Mouse (Mus musculus) liver, embryonic 13.5 days (tissue): ENCODE measurements at regions not wholly inside any gene's neighbourhood (a gene's known extent, or its start where the extent isn't known, plus 50 kb on each side); places are given as distances from the start of the nearest gene placed in this dataset.

Experiments
- ATAC-seq: fragments of 200-750 bp; cut with Nextera tagmentation; 2 replicates; pipeline ENCODE4 v1.8.0; 2017; ENCODE audit warnings: low read depth, mild to moderate bottlenecking, moderate number of reproducible peaks, moderate library complexity
- DNase-seq: peaks from one replicate; pipeline ENCODE4 v3.0.0; 2022
- H3K27ac ChIP-seq: fragments of 300-500 bp; sonication (generic); 2 replicates; pipeline ENCODE4 v1.5.1; 2015; ENCODE audit warnings: moderate library complexity, mild to moderate bottlenecking, inconsistent platforms
- H3K27me3 ChIP-seq: fragments of 300-500 bp; sonication (generic); 2 replicates; pipeline ENCODE4 v1.6.1; 2015; ENCODE audit warnings: mild to moderate bottlenecking, inconsistent platforms
- H3K36me3 ChIP-seq: fragments of 300-500 bp; sonication (generic); 2 replicates; pipeline ENCODE4 v1.6.1; 2015; ENCODE audit warnings: mild to moderate bottlenecking, inconsistent platforms
- H3K4me1 ChIP-seq: fragments of 300-500 bp; sonication (generic); replicated peaks from 2 replicates; pipeline ENCODE4 v1.6.1; 2015; ENCODE audit warnings: inconsistent platforms
- H3K4me2 ChIP-seq: fragments of 300-500 bp; sonication (generic); 2 replicates; pipeline ENCODE4 v1.6.1; 2015; ENCODE audit warnings: inconsistent platforms, mild to moderate bottlenecking, moderate library complexity
- H3K4me3 ChIP-seq: fragments of 300-500 bp; sonication (generic); replicated peaks from 2 replicates; pipeline ENCODE4 v1.5.1; 2015; ENCODE audit warnings: mild to moderate bottlenecking, inconsistent platforms
- H3K9ac ChIP-seq: fragments of 300-500 bp; sonication (generic); 2 replicates; pipeline ENCODE4 v1.6.1; 2015; ENCODE audit warnings: mild to moderate bottlenecking, inconsistent platforms
- H3K9me3 ChIP-seq: fragments of 300-500 bp; sonication (generic); replicated peaks from 2 replicates; pipeline ENCODE4 v1.6.1; 2016; ENCODE audit warnings: inconsistent platforms
- WGBS: fragments of 180-500 bp; shearing (Covaris S2); methylation state at CpG from one replicate; pipeline ENCODE4 v1.1.7; 2015; ENCODE audit not compliant: insufficient replicate concordance; 5-methylcytosine and 5-hydroxymethylcytosine counted together

DNA sequence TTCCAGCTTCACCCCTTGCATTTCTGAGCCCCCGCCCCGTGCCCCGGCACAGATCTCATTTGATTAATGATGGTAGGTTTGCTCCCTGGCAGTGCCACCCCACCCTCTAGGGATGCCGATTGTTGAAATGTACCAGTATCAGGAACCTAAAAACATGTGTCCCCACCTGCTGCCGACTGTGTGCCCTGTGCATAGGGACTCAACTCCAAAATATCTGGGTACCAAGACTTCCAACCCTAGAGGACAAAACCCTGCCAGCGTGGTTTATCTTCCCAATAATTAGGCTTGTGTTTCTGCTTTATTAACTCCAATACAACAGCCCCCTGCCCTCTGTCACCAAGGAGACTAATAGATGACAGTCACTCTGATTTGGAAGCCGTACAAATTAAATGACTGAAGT lies 524.7 kb upstream of the Sall1 start:
- H3K36me3 ChIP-seq, result no peaks in the 10 kb centered on the region
- H3K27me3 ChIP-seq, result peaks cover 4% of the 10 kb centered on the region; the same call in 1 of the 2 replicates
- no peak overlapping the region for H3K4me2 ChIP-seq
- DNase-seq (no peak), ATAC-seq (no peak)
- 62% methylated on average over 7 of the region's 7 CpGs for WGBS
- H3K27ac ChIP-seq, result no peak overlapping the region
- H3K9me3 ChIP-seq, result no peaks in the 10 kb centered on the region
- no peaks in the 10 kb centered on the region for H3K4me1 ChIP-seq
- H3K9ac ChIP-seq, result no peak overlapping the region
- no peak overlapping the region for H3K4me3 ChIP-seq

DNA sequence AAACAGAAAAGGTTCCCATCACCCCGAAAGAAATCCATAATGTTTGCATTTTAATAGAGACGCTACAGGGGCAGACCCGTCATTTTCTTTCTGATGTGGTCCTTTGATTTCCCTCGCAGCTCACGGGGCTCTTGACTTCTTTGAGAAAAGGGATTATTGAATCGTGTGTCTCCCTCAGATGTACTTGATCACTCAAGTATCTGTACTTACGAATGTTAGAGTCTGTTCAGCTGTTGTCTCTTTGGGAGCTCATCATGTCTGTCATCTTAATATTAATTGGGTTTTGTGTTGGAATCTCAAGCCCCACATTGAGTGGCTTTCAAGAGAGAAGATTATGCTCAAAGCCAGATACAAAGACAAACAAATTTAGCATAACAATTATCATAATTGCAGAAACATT lies 523.0 kb upstream of the Sall1 start:
- ATAC-seq (no peak), DNase-seq (no peak)
- Histone ChIP-seq H3K4me2 (no peak overlapping the region), H3K36me3 (no peaks in the 10 kb centered on the region), H3K9ac (no peak overlapping the region), H3K27ac (no peak overlapping the region), H3K9me3 (no peaks in the 10 kb centered on the region), H3K4me1 (no peaks in the 10 kb centered on the region), H3K4me3 (no peak overlapping the region), H3K27me3 (no peaks in the 10 kb centered on the region; the same call in 1 of the 2 replicates)
- 61% methylated on average over 7 of the region's 7 CpGs for WGBS

DNA sequence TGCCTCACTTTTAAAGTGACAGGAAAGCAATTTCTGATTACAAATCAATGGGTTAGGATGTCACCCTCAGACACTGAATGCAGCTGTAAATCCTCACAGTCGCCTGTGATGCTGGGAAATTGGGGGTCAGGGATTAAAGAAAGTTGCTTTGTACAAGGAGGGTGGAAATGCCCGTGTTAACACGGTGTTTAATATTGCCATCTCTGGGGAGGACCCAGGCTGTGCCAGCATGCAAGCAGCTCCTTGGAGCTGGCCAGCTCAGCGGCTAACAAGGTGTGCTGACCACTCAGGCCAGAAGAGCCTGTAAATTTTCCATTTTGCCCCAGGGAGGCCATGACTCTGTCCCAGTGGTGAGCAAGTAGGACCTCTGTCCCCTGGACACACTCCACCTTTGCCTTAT lies 522.5 kb upstream of the Sall1 start:
- Histone ChIP-seq H3K4me3 (no peak overlapping the region), H3K4me1 (no peaks in the 10 kb centered on the region), H3K9ac (no peak overlapping the region), H3K9me3 (no peaks in the 10 kb centered on the region), H3K36me3 (no peaks in the 10 kb centered on the region), H3K27ac (no peak overlapping the region), H3K27me3 (no peaks in the 10 kb centered on the region; the same call in 1 of the 2 replicates), H3K4me2 (no peak overlapping the region)
- DNase-seq (no peak), ATAC-seq (no peak)
- 44% methylated on average over 4 of the region's 4 CpGs for WGBS

DNA sequence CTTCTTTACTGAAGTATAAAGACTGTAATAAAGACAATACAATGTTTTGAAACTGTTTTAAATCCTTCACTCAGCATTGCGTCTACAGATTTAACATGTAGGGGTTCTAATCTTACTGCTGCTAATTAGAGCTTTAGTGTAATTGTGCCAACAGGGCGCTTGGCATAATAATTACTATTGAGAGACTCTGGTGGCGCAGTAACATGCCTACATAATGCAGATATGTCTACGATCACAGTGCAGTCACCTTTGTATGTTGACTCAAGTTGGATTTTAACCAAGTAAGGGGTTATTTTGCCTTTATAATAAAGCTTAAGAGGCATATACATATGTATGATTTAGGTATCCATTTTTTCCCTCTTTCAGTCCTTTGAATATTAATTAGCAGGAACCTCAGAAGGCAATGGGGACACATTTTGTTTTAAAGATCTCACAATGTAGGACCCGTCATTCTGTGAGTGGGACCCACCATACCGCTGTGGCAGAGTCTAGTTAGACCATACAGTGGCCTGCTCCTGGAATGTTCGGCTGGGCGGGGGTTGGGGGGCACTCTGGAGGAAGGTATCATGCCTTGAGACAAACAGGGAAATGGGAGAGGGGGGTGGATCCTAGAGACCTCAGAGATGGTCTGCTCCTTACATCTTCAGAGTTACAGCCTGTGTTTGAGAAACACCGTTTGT lies 521.3 kb upstream of the Sall1 start:
- Histone ChIP-seq H3K4me1 (no peaks in the 10 kb centered on the region), H3K36me3 (no peaks in the 10 kb centered on the region), H3K27ac (no peak overlapping the region), H3K4me2 (no peak overlapping the region), H3K9ac (no peak overlapping the region), H3K9me3 (no peaks in the 10 kb centered on the region), H3K27me3 (no peaks in the 10 kb centered on the region; the same call in 1 of the 2 replicates), H3K4me3 (no peak overlapping the region)
- DNase-seq (no peak), ATAC-seq (no peak)
- WGBS, result 68% methylated on average over 9 of the region's 9 CpGs

DNA sequence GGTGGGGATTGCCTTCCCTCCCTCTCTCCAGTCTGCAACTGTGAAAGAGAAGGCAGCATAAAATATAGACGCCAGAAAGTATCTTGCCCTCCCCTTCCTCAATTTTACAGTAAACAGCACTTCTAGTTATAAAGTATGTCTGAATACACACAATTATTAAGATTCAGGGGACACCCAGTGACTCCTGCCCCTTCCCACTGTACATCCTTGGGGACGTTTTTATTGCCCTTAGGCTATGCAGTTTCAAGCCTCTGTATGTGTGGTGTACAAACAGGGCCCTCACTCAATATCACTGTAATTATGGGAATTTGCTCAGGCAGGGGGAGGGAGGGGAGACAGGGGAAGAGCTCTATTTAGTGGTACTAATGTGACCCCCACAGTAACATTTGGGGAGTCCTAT lies 519.6 kb upstream of the Sall1 start:
- Histone ChIP-seq H3K27me3 (no peaks in the 10 kb centered on the region; the same call in 1 of the 2 replicates), H3K4me1 (no peaks in the 10 kb centered on the region), H3K9ac (no peak overlapping the region), H3K4me2 (no peak overlapping the region), H3K36me3 (no peaks in the 10 kb centered on the region), H3K4me3 (no peak overlapping the region), H3K9me3 (no peaks in the 10 kb centered on the region), H3K27ac (no peak overlapping the region)
- WGBS, result 44% methylated on average over 2 of the region's 2 CpGs
- DNase-seq (no peak), ATAC-seq (no peak)

DNA sequence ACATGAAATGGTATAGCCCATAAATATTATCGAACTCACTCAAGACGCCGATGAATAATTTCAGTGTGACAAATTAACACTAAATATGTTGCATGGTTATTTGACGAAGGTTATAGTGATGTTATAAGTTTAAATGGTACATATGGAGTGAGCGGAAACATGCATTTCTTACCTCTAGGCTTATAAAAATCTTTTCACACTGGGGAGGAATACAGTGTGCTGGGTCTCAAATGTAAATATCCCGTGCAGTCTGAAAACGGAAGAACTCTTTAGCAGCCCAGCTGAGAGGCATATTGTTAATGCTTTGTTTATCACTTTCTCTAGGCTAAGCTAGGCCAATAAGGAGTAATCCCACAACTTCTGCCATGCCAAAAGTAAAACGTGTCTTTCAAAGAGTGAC lies 518.6 kb upstream of the Sall1 start:
- no peak for DNase-seq
- WGBS, result 65% methylated on average over 8 of the region's 8 CpGs
- no peak for ATAC-seq

DNA sequence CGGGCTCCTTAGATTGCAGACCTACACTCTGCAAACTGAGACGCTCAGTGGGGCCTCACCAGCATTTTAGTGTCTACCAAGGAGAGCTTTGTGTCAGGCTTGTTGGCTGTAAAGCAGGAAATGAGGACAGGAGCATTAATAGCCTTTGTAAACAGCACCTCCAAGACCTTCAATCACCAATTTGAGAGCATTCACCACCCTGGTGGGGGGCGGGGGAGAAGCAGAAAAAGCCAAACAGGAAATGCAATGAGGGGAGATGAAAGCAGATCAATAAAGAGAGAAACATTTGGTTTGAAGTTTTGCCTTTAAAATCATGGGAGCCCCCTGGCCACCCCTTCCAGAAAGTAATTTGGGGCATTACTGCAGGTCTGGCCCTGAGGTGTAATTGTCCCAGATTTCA lies 497.3 kb upstream of the Sall1 start:
- WGBS, result 47% methylated on average over 3 of the region's 3 CpGs
- Histone ChIP-seq H3K4me1 (no peaks in the 10 kb centered on the region), H3K4me2 (no peak overlapping the region), H3K27ac (no peak overlapping the region), H3K9ac (no peak overlapping the region), H3K36me3 (no peaks in the 10 kb centered on the region), H3K9me3 (no peaks in the 10 kb centered on the region), H3K4me3 (no peak overlapping the region), H3K27me3 (no peaks in the 10 kb centered on the region)
- no peak for DNase-seq
- ATAC-seq, result no peak

More for the DNA sequence above, 518.6 kb upstream of the Sall1 start:
- Histone ChIP-seq H3K4me3 (no peak overlapping the region), H3K9ac (no peak overlapping the region), H3K27me3 (no peaks in the 10 kb centered on the region; the same call in 1 of the 2 replicates), H3K27ac (no peak overlapping the region), H3K9me3 (no peaks in the 10 kb centered on the region), H3K4me1 (no peaks in the 10 kb centered on the region), H3K4me2 (no peak overlapping the region), H3K36me3 (no peaks in the 10 kb centered on the region)

DNA sequence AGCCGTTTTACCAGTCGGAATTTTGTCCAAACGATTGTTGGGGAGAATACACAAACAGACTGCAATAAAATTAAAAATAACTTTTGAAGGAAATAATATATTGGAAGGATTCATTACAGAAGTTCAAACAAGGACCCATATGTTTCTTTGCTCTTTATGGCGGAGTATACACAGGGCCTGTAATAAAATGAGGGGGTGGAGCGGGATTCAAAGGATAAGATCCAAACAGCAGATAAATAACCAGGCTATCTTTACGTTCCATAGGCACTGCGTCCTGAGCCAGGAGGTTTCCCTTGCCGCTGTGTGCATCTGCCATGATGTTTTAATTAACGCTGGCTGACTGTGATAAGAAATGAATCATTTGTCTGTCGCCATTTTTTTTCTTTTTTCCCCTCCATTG lies 490.6 kb upstream of the Sall1 start:
- ATAC-seq, result no peak
- Histone ChIP-seq H3K27me3 (no peaks in the 10 kb centered on the region), H3K9me3 (no peaks in the 10 kb centered on the region), H3K9ac (no peak overlapping the region), H3K36me3 (no peaks in the 10 kb centered on the region), H3K4me2 (no peak overlapping the region), H3K4me3 (no peak overlapping the region), H3K4me1 (no peaks in the 10 kb centered on the region), H3K27ac (no peak overlapping the region)
- DNase-seq, result no peak
- whole genome bisulfite sequencing, result 64% methylated on average over 10 of the region's 10 CpGs

DNA sequence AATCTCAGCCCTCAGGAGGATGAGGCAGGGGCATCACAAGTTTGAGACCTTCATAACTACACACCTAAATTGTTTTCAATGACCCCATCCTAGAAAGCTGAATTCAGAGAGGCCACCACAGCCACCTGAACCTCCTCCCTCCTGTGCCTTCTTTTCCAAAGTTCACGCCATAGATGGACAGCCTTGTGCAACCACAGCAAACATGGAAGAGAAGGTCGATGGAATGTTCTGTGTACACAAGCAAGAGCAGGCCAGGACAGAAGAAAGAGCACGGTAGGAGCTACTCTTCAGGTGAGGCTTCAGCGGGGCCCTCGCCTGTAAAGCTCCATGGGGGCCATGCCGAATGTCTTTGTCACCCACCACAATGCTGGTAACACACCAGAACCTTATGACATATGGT lies 481.1 kb upstream of the Sall1 start:
- H3K27me3 ChIP-seq, result no peaks in the 10 kb centered on the region
- H3K4me2 ChIP-seq, result no peak overlapping the region
- ATAC-seq, result peak; percentile 68
- H3K4me1 ChIP-seq, result peaks cover 4% of the 10 kb centered on the region; the same call in 1 of the 2 replicates
- WGBS, result 62% methylated on average over 6 of the region's 6 CpGs
- H3K9me3 ChIP-seq, result no peaks in the 10 kb centered on the region
- no peak overlapping the region for H3K27ac ChIP-seq
- H3K36me3 ChIP-seq, result no peaks in the 10 kb centered on the region
- H3K4me3 ChIP-seq, result no peak overlapping the region
- no peak for DNase-seq
- no peak overlapping the region for H3K9ac ChIP-seq

DNA sequence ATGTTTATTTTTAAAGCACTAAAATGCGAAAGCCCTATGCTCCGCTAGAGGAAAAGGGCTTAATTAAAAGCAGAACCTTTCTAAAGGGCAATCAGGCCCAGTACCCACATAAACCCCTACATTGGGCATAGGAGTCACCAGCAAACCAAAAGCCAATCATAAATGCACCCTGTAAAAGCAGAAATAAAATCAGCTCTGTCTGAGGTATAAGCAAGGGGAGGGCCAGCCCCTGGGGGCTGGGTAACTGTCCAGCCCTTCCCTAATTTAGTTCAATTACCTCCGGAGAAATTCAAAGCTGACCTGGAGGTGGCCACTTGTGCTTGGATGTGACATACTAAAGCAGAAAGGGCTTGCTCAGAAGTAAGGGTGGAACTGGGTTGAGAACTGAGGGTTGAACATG lies 479.4 kb upstream of the Sall1 start:
- ATAC-seq, result no peak
- H3K4me3 ChIP-seq, result no peak overlapping the region
- no peaks in the 10 kb centered on the region for H3K36me3 ChIP-seq
- H3K4me1 ChIP-seq, result peaks cover 4% of the 10 kb centered on the region; the same call in 1 of the 2 replicates
- 73% methylated on average over 3 of the region's 3 CpGs for WGBS
- no peak overlapping the region for H3K27ac ChIP-seq
- H3K27me3 ChIP-seq, result no peaks in the 10 kb centered on the region
- no peak for DNase-seq
- H3K4me2 ChIP-seq, result no peak overlapping the region
- no peaks in the 10 kb centered on the region for H3K9me3 ChIP-seq
- no peak overlapping the region for H3K9ac ChIP-seq

DNA sequence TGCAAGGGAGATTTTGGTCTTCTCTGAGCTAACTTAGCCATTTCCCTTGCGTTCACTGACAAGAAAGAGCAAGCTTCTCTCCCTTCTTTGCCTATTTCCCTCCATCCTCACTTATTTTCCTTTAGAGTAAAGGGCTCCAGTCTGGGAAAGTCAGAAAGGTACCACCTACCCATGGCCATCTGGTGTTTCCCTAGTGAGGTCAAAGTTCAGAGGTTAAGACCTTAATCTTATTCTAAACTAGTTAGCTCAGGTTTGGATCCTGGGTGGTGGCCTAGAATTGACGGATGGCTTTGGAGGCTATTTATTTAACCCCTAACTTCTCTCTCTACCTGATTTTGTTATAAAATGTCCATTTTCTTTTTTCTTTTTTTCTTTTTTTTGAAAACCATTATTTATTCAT lies 472.6 kb upstream of the Sall1 start:
- H3K27ac ChIP-seq, result no peak overlapping the region
- WGBS, result 64% methylated on average over 2 of the region's 2 CpGs
- no peaks in the 10 kb centered on the region for H3K4me1 ChIP-seq
- no peaks in the 10 kb centered on the region for H3K27me3 ChIP-seq
- no peak overlapping the region for H3K9ac ChIP-seq
- no peaks in the 10 kb centered on the region for H3K36me3 ChIP-seq
- no peak overlapping the region for H3K4me2 ChIP-seq
- no peak overlapping the region for H3K4me3 ChIP-seq
- DNase-seq, result no peak
- H3K9me3 ChIP-seq, result no peaks in the 10 kb centered on the region
- ATAC-seq, result no peak

DNA sequence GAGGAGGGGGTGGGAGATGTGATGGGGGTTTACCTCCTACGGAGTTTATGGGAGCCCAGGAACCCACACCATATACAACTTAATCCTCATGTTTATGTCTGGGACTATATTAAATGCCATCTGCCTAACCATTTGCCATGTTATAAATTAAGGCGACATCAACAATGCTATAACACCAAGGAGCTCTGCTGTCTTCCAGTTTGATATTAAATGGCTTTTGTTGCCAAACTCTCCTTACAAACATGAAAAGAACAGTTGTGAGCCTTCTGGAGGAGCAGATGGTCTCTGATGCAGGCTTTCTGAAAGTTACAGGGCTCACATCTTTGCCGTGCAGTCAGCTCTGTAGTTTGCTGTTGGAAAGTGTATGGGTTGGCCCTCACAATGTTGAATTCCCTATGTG lies 470.3 kb upstream of the Sall1 start:
- no peaks in the 10 kb centered on the region for H3K4me1 ChIP-seq
- no peak overlapping the region for H3K27ac ChIP-seq
- no peak for DNase-seq
- H3K4me3 ChIP-seq, result no peak overlapping the region
- no peak overlapping the region for H3K9ac ChIP-seq
- 71% methylated on average over 3 of the region's 3 CpGs for WGBS
- no peaks in the 10 kb centered on the region for H3K27me3 ChIP-seq
- H3K36me3 ChIP-seq, result no peaks in the 10 kb centered on the region
- H3K4me2 ChIP-seq, result no peak overlapping the region
- no peak for ATAC-seq
- no peaks in the 10 kb centered on the region for H3K9me3 ChIP-seq
